Comparison of ENCODE assay signal across 22 mouse cellular contexts in genomic region chr1:59580880-59581279, GRCm38 (mm10).
A peak's percentile ranks its signal among the peaks of the same experiment; 100 is the strongest.
DNase-seq lines count a peak whose midpoint lies in the region; ATAC-seq and TF ChIP-seq lines count a peak whose summit lies in the region.
"Had no signal": no experiment of that assay in that cellular context is flagged by ENCODE, and none has a peak within 500 bp of the region (broad histone marks: within the 10 kb centered on the region; RNA-seq: fewer than 3 reads in every experiment).

No protein-coding gene starts in this region.

- H3K4me2 ChIP-seq in kidney, embryonic 15.5 days: no peak overlapping the region
- no peak overlapping the region for H3K4me2 ChIP-seq in lung, embryonic 16.5 days (ENCODE audit: low read depth, low read length)
- no peak overlapping the region for H3K4me2 ChIP-seq in stomach, embryonic 15.5 days
- H3K4me2 ChIP-seq: embryonic facial prominence, embryonic 15.5 days; heart, embryonic 15.5 days; limb, embryonic 12.5 days; liver, embryonic 13.5 days had no signal

- H3K9me3 ChIP-seq in kidney, embryonic 15.5 days (replicated peaks): no peaks in the 10 kb centered on the region
- no peaks in the 10 kb centered on the region for H3K9me3 ChIP-seq in lung, embryonic 16.5 days (ENCODE audit: control insufficient read depth, low read length)
- H3K9me3 ChIP-seq in stomach, embryonic 15.5 days: no peaks in the 10 kb centered on the region
- H3K9me3 ChIP-seq: embryonic facial prominence, embryonic 15.5 days; heart, embryonic 15.5 days; limb, embryonic 12.5 days; liver, embryonic 13.5 days; midbrain, embryonic 10.5 days had no signal

- no peak for ATAC-seq in kidney, embryonic 15.5 days (replicated peaks; ENCODE audit: low FRiP score)
- ATAC-seq in lung, embryonic 16.5 days (ENCODE audit: low read depth): no peak
- ATAC-seq in Patski: no peak
- no peak for ATAC-seq in stomach, embryonic 15.5 days (ENCODE audit: insufficient read depth, low FRiP score, low read depth)
- no peak for ATAC-seq in CD4-positive, CD25-positive, alpha-beta regulatory T cell, adult 4 months

- peak; percentile 61 for TF ChIP-seq CTCF in Patski (IDR thresholded peaks at IDR 0.05)

- no peak for DNase-seq in kidney, postnatal 4 days
- DNase-seq in lung, adult 18-20 months: no peak
- DNase-seq in Patski (ENCODE audit: low read depth, low spot score): no peak
- DNase-seq in left cerebral cortex, adult 18-20 months (ENCODE audit: low spot score in 2 of 2): no peak
- DNase-seq: adrenal gland, postnatal 25 days; cerebellum, adult 11-12 months; cerebellum, postnatal 25 days; gastrocnemius, adult 2 months; kidney, postnatal 25 days; liver, embryonic 13.5 days; retina, postnatal 1 day; right cerebral cortex, postnatal 4 days; thymus, postnatal 4 days had no signal

- H3K27ac ChIP-seq in kidney, embryonic 15.5 days: peak overlapping the region; percentile 82
- peak overlapping the region; percentile 84 for H3K27ac ChIP-seq in lung, embryonic 16.5 days (ENCODE audit: low read length)
- H3K27ac ChIP-seq in stomach, embryonic 15.5 days: peak overlapping the region; percentile 57
- H3K27ac ChIP-seq: embryonic facial prominence, embryonic 15.5 days; gastrocnemius, adult 2 months; heart, embryonic 15.5 days; limb, embryonic 12.5 days; liver, embryonic 13.5 days; macrophage; midbrain, embryonic 10.5 days had no signal

- peaks cover 49% of the 10 kb centered on the region for H3K4me1 ChIP-seq in kidney, embryonic 15.5 days
- H3K4me1 ChIP-seq in lung, embryonic 16.5 days (replicated peaks; ENCODE audit: control insufficient read depth, insufficient read depth, low read length): peaks cover 25% of the 10 kb centered on the region
- peaks cover 9% of the 10 kb centered on the region; the same call in 1 of the 2 replicates for H3K4me1 ChIP-seq in stomach, embryonic 15.5 days

- CTCF ChIA-PET in Patski (lab: Charles Lee): interaction anchor here (0.9 to 1.4 kb wide), 3 partner anchors 10 to 257 kb away, joined by 3 to 4 read pairs (median 3); no protein-coding TSS in a partner anchor

- in situ Hi-C loops in Patski (cut with MboI; ENCODE audit: low pct_unique_long_range_greater_than_20kb): loop anchor here (5.0 kb wide), 2 partner anchors 139 to 264 kb away; no protein-coding TSS in a partner anchor

- no peak overlapping the region for H3K9ac ChIP-seq in kidney, embryonic 15.5 days
- H3K9ac ChIP-seq in lung, embryonic 16.5 days (ENCODE audit: low read length): no peak overlapping the region
- H3K9ac ChIP-seq in stomach, embryonic 15.5 days: no peak overlapping the region
- H3K9ac ChIP-seq: embryonic facial prominence, embryonic 15.5 days; heart, embryonic 15.5 days; limb, embryonic 12.5 days; liver, embryonic 13.5 days had no signal

- 70% methylated on average over 3 of the region's 3 CpGs for WGBS in kidney, embryonic 15.5 days
- WGBS in lung, embryonic 16.5 days: 53% methylated on average over 3 of the region's 3 CpGs
- 59% methylated on average over 3 of the region's 3 CpGs for WGBS in stomach, embryonic 15.5 days

- H3K27me3 ChIP-seq in kidney, embryonic 15.5 days: no peaks in the 10 kb centered on the region
- no peaks in the 10 kb centered on the region for H3K27me3 ChIP-seq in lung, embryonic 16.5 days (ENCODE audit: control insufficient read depth, insufficient read depth, low read depth, low read length)
- no peaks in the 10 kb centered on the region for H3K27me3 ChIP-seq in Patski
- no peaks in the 10 kb centered on the region for H3K27me3 ChIP-seq in stomach, embryonic 15.5 days (replicated peaks)
- H3K27me3 ChIP-seq: embryonic facial prominence, embryonic 15.5 days had no signal

- H3K4me3 ChIP-seq in kidney, embryonic 15.5 days (replicated peaks): no peak overlapping the region
- H3K4me3 ChIP-seq in lung, embryonic 16.5 days (ENCODE audit: low read length): no peak overlapping the region
- H3K4me3 ChIP-seq in stomach, embryonic 15.5 days (replicated peaks): no peak overlapping the region
- H3K4me3 ChIP-seq: embryonic facial prominence, embryonic 15.5 days; gastrocnemius, adult 2 months; heart, embryonic 15.5 days; limb, embryonic 12.5 days; liver, embryonic 13.5 days; midbrain, embryonic 10.5 days had no signal

- no peaks in the 10 kb centered on the region for H3K36me3 ChIP-seq in kidney, embryonic 15.5 days
- no peaks in the 10 kb centered on the region for H3K36me3 ChIP-seq in lung, embryonic 16.5 days (ENCODE audit: control insufficient read depth, insufficient read depth, low read length)
- no peaks in the 10 kb centered on the region for H3K36me3 ChIP-seq in stomach, embryonic 15.5 days
- H3K36me3 ChIP-seq: embryonic facial prominence, embryonic 15.5 days; heart, embryonic 15.5 days; limb, embryonic 12.5 days; liver, embryonic 13.5 days; midbrain, embryonic 10.5 days had no signal

- POLR2A ChIA-PET in Patski (lab: Charles Lee): no interaction called here
